Comparison of ENCODE assay signal across 8 mouse cellular contexts in genomic region chr2:118882840-118883679, GRCm38 (mm10). TPM values are rescaled to one million over a fixed set of nuclear protein-coding genes. Genes with fewer than 3 reads are reported as not detected.
DNase-seq lines count a peak whose midpoint lies in the region; ATAC-seq lines count a peak whose summit lies in the region.

No protein-coding gene starts in this region.

- H3K4me2 ChIP-seq in hindbrain, embryonic 12.5 days (replicated peaks) = peak overlapping the region; percentile 67

- H3K4me3 ChIP-seq in hindbrain, embryonic 12.5 days = peak overlapping the region; percentile 33

- peaks cover 8% of the 10 kb centered on the region for H3K4me1 ChIP-seq in hindbrain, embryonic 12.5 days

- no peaks in the 10 kb centered on the region for H3K9me3 ChIP-seq in hindbrain, embryonic 12.5 days (replicated peaks)

- peaks cover 4% of the 10 kb centered on the region for H3K36me3 ChIP-seq in hindbrain, embryonic 12.5 days

- H3K27ac ChIP-seq in hindbrain, embryonic 12.5 days = no peak overlapping the region

- DNase-seq in Muller cell, postnatal 12 days (ENCODE audit: inconsistent ontology term) = peak; percentile 75
- peak; percentile 77 for DNase-seq in cerebellum, adult 9-11 months
- DNase-seq in layer of hippocampus, postnatal 25 days (ENCODE audit: extremely low spot score in 1 of 2, low spot score in 1 of 2) = peak; percentile 96 to 98
- peak; percentile 87 for DNase-seq in lung, postnatal 25 days (ENCODE audit: low spot score)
- peak; percentile 90 for DNase-seq in retina, embryonic 14.5 days (ENCODE audit: low spot score)
- peak; percentile 92 for DNase-seq in thymus, postnatal 4 days

- ATAC-seq in frontal cortex, adult (ENCODE audit: low TSS enrichment) = peak; percentile 84
- ATAC-seq in hindbrain, embryonic 12.5 days (ENCODE audit: low FRiP score) = peak; percentile 82

- WGBS in hindbrain, embryonic 12.5 days = 2% methylated on average over 32 of the region's 32 CpGs

- peaks cover 28% of the 10 kb centered on the region for H3K27me3 ChIP-seq in hindbrain, embryonic 12.5 days

- H3K9ac ChIP-seq in hindbrain, embryonic 12.5 days = peak overlapping the region; percentile 50

RNA-seq across cellular contexts. Expression of gene Bahd1, which starts 17.1 kb away (rescaled TPM):
- 6.7 and 6.8 TPM in 2 replicates for polyA plus RNA-seq in hindbrain, embryonic 12.5 days (2016; fragmentation: Nextera tagmentation; extraction: Ambion mirVana)
- 10 to 100 TPM; 45.6 to 52.9 TPM for total RNA-seq in layer of hippocampus, postnatal 25 days (2021)

RNA-seq across cellular contexts. Expression of gene Ivd, which starts 21.3 kb away (rescaled TPM):
- 53.8 and 56.8 TPM in 2 replicates for polyA plus RNA-seq in hindbrain, embryonic 12.5 days (2016; fragmentation: Nextera tagmentation; extraction: Ambion mirVana)
- total RNA-seq in layer of hippocampus, postnatal 25 days (2021) = 100 to 1,000 TPM in 1 of 2 experiments, 10 to 100 TPM in 1; 85.9 to 101 TPM

RNA-seq across cellular contexts. Expression of gene Chst14, which starts 43.2 kb away (rescaled TPM):
- polyA plus RNA-seq in hindbrain, embryonic 12.5 days (2016; fragmentation: Nextera tagmentation; extraction: Ambion mirVana) = 26.9 and 29.6 TPM in 2 replicates
- 1 to 10 TPM; 3.0 to 3.2 TPM for total RNA-seq in layer of hippocampus, postnatal 25 days (2021)
